Mouse (Mus musculus) small intestine, adult 2 months (tissue): ENCODE data around the gene Gm29609.

Experiments
- CTCF ChIP-seq: fragments of 200-500 bp; IDR thresholded peaks from 2 replicates; pipeline ENCODE4 v1.5.1; 2012; ENCODE audit warnings: low read depth, mild to moderate bottlenecking, control low read depth, inconsistent platforms, low read length, moderate library complexity, mixed read lengths; ENCODE audit not compliant: insufficient replicate concordance, insufficient read length; ENCODE audit errors: extremely low read depth
- POLR2A ChIP-seq: fragments of 200-500 bp; IDR thresholded peaks from 2 replicates; pipeline ENCODE4 v1.6.1; 2012; ENCODE audit warnings: low read depth, mild to moderate bottlenecking, control low read depth, inconsistent platforms, low read length, moderate library complexity

DNA sequence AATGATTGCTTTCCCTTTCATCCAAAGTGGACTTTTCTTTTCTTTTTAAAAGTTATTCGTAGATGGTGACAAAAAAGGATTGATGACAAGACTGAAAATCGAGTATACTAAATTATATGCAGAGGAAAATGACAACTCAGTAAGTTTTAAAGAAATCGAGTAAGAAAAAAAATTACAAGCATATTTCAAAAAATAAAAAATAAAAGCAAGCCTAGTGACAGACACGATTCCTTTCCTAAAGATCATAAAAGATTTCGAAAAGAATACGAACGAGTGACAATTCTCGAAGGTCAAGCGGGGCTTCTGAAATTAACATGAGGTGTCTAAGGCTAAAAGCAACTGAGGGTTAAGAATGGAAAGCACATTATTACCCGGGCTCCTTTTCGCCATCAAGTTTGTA lies 39.8 kb upstream of the Gm29609 start:
- TF ChIP-seq CTCF (no peak), POLR2A (no peak)
